Mouse (Mus musculus) myocyte (in vitro differentiated cells): Measurements from ENCODE around the gene Chaf1b. TPM values are rescaled to one million over a fixed set of nuclear protein-coding genes. Genes with fewer than 3 reads are reported as not detected.

ENCODE experiments used
- H3K27me3 ChIP-seq: one replicate; pipeline ENCODE4 v1.6.1; 2011; ENCODE audit not compliant: control insufficient read depth, insufficient read depth, insufficient read length
- H3K36me3 ChIP-seq: one replicate; pipeline ENCODE4 v1.6.1; 2011; ENCODE audit not compliant: control insufficient read depth, insufficient read depth
- H3K4me2 ChIP-seq: one replicate; pipeline ENCODE4 v1.6.1; 2011; ENCODE audit warnings: low read depth, control low read depth
- H3K4me3 ChIP-seq: one replicate; pipeline ENCODE4 v1.5.1; 2011; ENCODE audit warnings: mild to moderate bottlenecking, control low read depth, moderate library complexity
- H3K79me2 ChIP-seq: one replicate; pipeline ENCODE4 v1.6.1; 2011; ENCODE audit not compliant: control insufficient read depth, insufficient read depth
- H3ac ChIP-seq: one replicate; pipeline ENCODE4 v1.6.1; 2011; ENCODE audit not compliant: control insufficient read depth, insufficient read length
- CEBPB ChIP-seq: IDR thresholded peaks from 2 replicates; pipeline ENCODE4 v1.6.1; 2011; ENCODE audit warnings: mild to moderate bottlenecking, moderate library complexity; ENCODE audit not compliant: poor library complexity, insufficient read depth, severe bottlenecking
- E2F4 ChIP-seq: IDR thresholded peaks from one replicate; pipeline ENCODE4 v1.6.1; 2011; ENCODE audit warnings: mild to moderate bottlenecking, control low read depth, moderate library complexity; ENCODE audit not compliant: insufficient read depth
- MAX ChIP-seq: IDR thresholded peaks from one replicate; pipeline ENCODE4 v1.6.1; 2011; ENCODE audit warnings: low read depth, mild to moderate bottlenecking, control low read depth
- MYOD1 ChIP-seq, 3 experiments: IDR thresholded peaks; one replicate each; pipeline ENCODE4 v1.6.1; 2011; ENCODE audit warnings: control low read depth in 2 of 3, low read depth in 2 of 3, mild to moderate bottlenecking in 2 of 3, moderate library complexity in 1 of 3; ENCODE audit not compliant: insufficient read length in 2 of 3, control insufficient read depth in 1 of 3
- MYOG ChIP-seq, 3 experiments: IDR thresholded peaks; one replicate each; pipeline ENCODE4 v1.6.1; 2011; ENCODE audit warnings: control low read depth in 2 of 3, low read depth in 2 of 3, mild to moderate bottlenecking in 2 of 3; ENCODE audit not compliant: insufficient read length in 2 of 3, control insufficient read depth in 1 of 3, insufficient read depth in 1 of 3
- POLR2A ChIP-seq: IDR thresholded peaks from one replicate; pipeline ENCODE4 v1.6.1; 2011; ENCODE audit warnings: low read depth, mild to moderate bottlenecking, control low read depth, moderate library complexity; ENCODE audit not compliant: insufficient read length
- POLR2AphosphoS2 ChIP-seq: IDR thresholded peaks from one replicate; pipeline ENCODE4 v1.6.1; 2011; ENCODE audit warnings: low read depth, control low read depth; ENCODE audit not compliant: insufficient read length
- REST ChIP-seq: IDR thresholded peaks from one replicate; pipeline ENCODE4 v1.6.1; 2011; ENCODE audit warnings: mild to moderate bottlenecking, control low read depth, moderate library complexity; ENCODE audit not compliant: insufficient read depth, insufficient read length
- SRF ChIP-seq: IDR thresholded peaks from one replicate; pipeline ENCODE4 v1.6.1; 2011; ENCODE audit warnings: low read depth; ENCODE audit not compliant: control insufficient read depth, insufficient read length
- TCF12 ChIP-seq: IDR thresholded peaks from one replicate; pipeline ENCODE4 v1.6.1; 2011; ENCODE audit warnings: mild to moderate bottlenecking, control low read depth; ENCODE audit not compliant: poor library complexity, insufficient read depth, severe bottlenecking
- TCF3 ChIP-seq: IDR thresholded peaks from one replicate; pipeline ENCODE4 v1.6.1; 2011; ENCODE audit warnings: low read depth, control low read depth; ENCODE audit not compliant: insufficient read length
- USF1 ChIP-seq: IDR thresholded peaks from one replicate; pipeline ENCODE4 v1.6.1; 2011; ENCODE audit warnings: low read depth, mild to moderate bottlenecking, control low read depth, moderate library complexity
- polyA plus RNA-seq: library from polyadenylated mRNA; unstranded; fragments of >200 nt; fragmentation: generic; extraction: Trizol; gene quantifications from one replicate; pipeline ENCODE4 v1.2.1, GENCODE M21; 2012; ENCODE audit warnings: missing spikeins

Gene Chaf1b
- polyA plus RNA-seq, 1 experiment, result 7.1 TPM

- Histone ChIP-seq H3K4me3 (no peak overlapping the region), H3K27me3 (no peaks in the 10 kb centered on the region), H3K36me3 (no peaks in the 10 kb centered on the region), H3K4me2 (no peak overlapping the region), H3ac (no peak overlapping the region), H3K79me2 (no peaks in the 10 kb centered on the region)
- TF ChIP-seq MYOD1 (IDR thresholded peaks at IDR 0.05; ENCODE audit: control insufficient read depth in 1 of 3, insufficient read length in 2 of 3, low read depth in 2 of 3), result no peak
- TF ChIP-seq SRF, result no peak
- no peak for TF ChIP-seq TCF12
- TF ChIP-seq POLR2A, result no peak
- no peak for TF ChIP-seq MAX
- no peak for TF ChIP-seq TCF3
- no peak for TF ChIP-seq USF1
- no peak for TF ChIP-seq MYOG (IDR thresholded peaks at IDR 0.05; ENCODE audit: control insufficient read depth in 1 of 3, insufficient read depth in 1 of 3, insufficient read length in 2 of 3, low read depth in 2 of 3)
- TF ChIP-seq POLR2AphosphoS2, result no peak
- no peak for TF ChIP-seq E2F4
These were observed 56.3 kb downstream of the Chaf1b start for GRCm38 (mm10) chr16:93939961-93940360.

GRCm38 (mm10) chr16:93941781-93942567, 58.3 kb downstream of the Chaf1b start:
- Histone ChIP-seq H3ac (no peak overlapping the region), H3K4me3 (no peak overlapping the region), H3K79me2 (no peaks in the 10 kb centered on the region), H3K36me3 (no peaks in the 10 kb centered on the region), H3K4me2 (no peak overlapping the region), H3K27me3 (no peaks in the 10 kb centered on the region)
- no peak for TF ChIP-seq SRF
- TF ChIP-seq MYOG (IDR thresholded peaks at IDR 0.05; ENCODE audit: control insufficient read depth in 1 of 3, insufficient read depth in 1 of 3, insufficient read length in 2 of 3, low read depth in 2 of 3), result no peak
- TF ChIP-seq POLR2AphosphoS2, result no peak
- no peak for TF ChIP-seq POLR2A
- no peak for TF ChIP-seq MAX
- no peak for TF ChIP-seq USF1
- no peak for TF ChIP-seq MYOD1 (IDR thresholded peaks at IDR 0.05; ENCODE audit: control insufficient read depth in 1 of 3, insufficient read length in 2 of 3, low read depth in 2 of 3)
- TF ChIP-seq TCF12, result no peak
- no peak for TF ChIP-seq REST
- no peak for TF ChIP-seq E2F4
- no peak for TF ChIP-seq CEBPB
- no peak for TF ChIP-seq TCF3

DNA sequence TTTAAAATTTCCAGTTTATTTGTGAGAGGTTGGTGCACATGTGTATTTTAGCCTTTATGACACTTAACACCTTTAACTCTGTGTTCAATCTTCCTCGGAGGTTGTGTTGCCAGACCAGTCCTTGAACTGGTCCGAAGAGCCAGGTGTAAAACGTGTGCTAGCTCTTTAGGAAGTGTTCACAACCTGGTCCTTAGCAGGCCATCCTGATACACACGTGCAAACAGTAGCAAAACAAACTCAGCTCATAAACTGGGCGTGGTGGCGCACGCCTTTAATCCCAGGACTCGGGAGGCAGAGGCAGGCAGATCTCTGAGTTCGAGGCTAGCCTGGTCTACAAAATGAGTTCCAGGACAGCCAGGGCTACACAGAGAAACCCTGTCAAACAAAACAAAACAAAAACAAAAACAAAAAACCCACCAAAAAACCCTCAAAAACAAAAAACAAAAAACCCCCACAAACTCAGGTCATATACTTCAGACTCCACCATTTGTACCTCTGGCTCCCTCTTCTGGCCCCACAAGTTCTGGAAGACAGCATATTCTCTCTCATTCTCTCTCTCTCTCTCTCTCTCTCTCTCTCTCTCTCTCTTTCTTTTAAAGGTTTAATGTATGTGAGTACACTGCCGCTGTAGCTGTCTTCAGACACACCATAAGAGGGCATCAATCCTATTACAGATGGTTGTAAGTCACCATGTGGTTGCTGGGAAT, 59.2 kb downstream of the Chaf1b start:
- Histone ChIP-seq H3K79me2 (no peaks in the 10 kb centered on the region), H3K4me3 (no peak overlapping the region), H3K36me3 (no peaks in the 10 kb centered on the region), H3K27me3 (no peaks in the 10 kb centered on the region), H3K4me2 (no peak overlapping the region), H3ac (no peak overlapping the region)
- TF ChIP-seq MYOD1 (IDR thresholded peaks at IDR 0.05; ENCODE audit: control insufficient read depth in 1 of 3, insufficient read length in 2 of 3, low read depth in 2 of 3) (no peak), USF1 (no peak), SRF (no peak), MYOG (IDR thresholded peaks at IDR 0.05; ENCODE audit: control insufficient read depth in 1 of 3, insufficient read depth in 1 of 3, insufficient read length in 2 of 3, low read depth in 2 of 3) (no peak), TCF12 (no peak), POLR2AphosphoS2 (no peak), REST (no peak), E2F4 (no peak), POLR2A (no peak), MAX (no peak), TCF3 (no peak), CEBPB (no peak)

DNA sequence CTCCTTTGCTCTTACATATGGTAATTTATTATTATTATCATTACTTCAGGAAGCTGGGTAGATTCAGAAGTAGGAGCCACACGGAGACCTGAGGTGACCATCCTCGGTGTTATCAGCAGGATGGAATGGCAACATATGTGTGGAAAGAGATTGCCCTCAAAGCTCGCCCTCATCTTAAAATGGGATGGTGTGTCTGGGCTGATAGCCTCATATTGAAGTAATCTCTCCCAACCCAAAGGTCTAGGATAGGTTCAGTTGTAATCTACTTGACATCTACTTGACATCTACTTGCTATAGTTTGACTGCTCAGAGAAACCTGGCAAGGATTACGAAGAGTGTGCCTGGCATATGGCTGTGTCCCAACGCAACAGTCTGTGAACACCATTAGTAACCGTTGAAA, 60.6 kb downstream of the Chaf1b start:
- no peak overlapping the region for H3K4me3 ChIP-seq
- H3K36me3 ChIP-seq, result no peaks in the 10 kb centered on the region
- H3K4me2 ChIP-seq, result no peak overlapping the region
- H3ac ChIP-seq, result no peak overlapping the region
- H3K79me2 ChIP-seq, result no peaks in the 10 kb centered on the region
- no peaks in the 10 kb centered on the region for H3K27me3 ChIP-seq
- TF ChIP-seq POLR2AphosphoS2 (no peak), REST (no peak)

DNA sequence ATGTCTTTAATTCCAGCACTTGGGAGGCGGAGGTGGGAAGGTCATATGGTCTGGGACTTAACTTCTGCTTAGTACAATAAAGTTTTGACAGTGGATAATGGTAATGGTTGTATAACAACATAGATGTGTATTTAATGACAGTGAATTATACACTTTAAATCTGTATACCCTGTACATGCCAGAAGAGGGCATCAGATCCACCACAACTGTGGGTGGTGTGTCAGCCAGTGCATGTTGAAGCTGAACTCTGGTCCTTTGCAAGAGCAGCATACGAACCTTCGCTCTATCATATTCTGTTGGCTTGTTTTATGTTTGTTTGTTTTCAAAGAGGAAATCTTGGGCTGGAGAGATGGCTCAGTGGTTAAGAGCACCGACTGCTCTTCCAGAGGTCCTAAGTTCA, 63.7 kb downstream of the Chaf1b start:
- no peaks in the 10 kb centered on the region for H3K36me3 ChIP-seq
- H3ac ChIP-seq, result no peak overlapping the region
- no peak overlapping the region for H3K4me3 ChIP-seq
- no peaks in the 10 kb centered on the region for H3K27me3 ChIP-seq
- H3K79me2 ChIP-seq, result no peaks in the 10 kb centered on the region
- H3K4me2 ChIP-seq, result no peak overlapping the region
- TF ChIP-seq CEBPB, result no peak

Other genes starting within 250 kb of the Chaf1b start
- gene Cbr3, start 200.7 kb upstream of the Chaf1b start, polyA plus RNA-seq, result 11.5 TPM
- 13.4 TPM for gene Dop1b, start 172.0 kb upstream of the Chaf1b start, polyA plus RNA-seq
- gene Morc3, start 51.8 kb upstream of the Chaf1b start, polyA plus RNA-seq, result 10.6 TPM
- 0.07 TPM for gene Cldn14, start 124.9 kb downstream of the Chaf1b start, polyA plus RNA-seq
- gene Sim2, start 201.0 kb downstream of the Chaf1b start, polyA plus RNA-seq, result 8.6 TPM